Mouse (Mus musculus): Measurements from ENCODE around the gene Rbm8a2.
"Not testable (repeated sequence)": the region's sequence is repeated elsewhere in the genome, so short reads cannot be mapped to it uniquely, and the experiment has no call there.

Gene Rbm8a2

GRCm38 (mm10) chr1:175979014-175979413 is at the start of gene Rbm8a2:
Gene Rbm8a2, minus strand, starts transcription at chr1:175979114.
- DNase-seq (ENCODE audit: low read depth, low spot score): not testable (repeated sequence)

- DNase-seq (ENCODE audit: low read depth, low spot score): no peak
Measured at GRCm38 (mm10) chr1:176028397-176028796, 49.5 kb upstream of the Rbm8a2 start.

GRCm38 (mm10) chr1:176024501-176024900 is 45.6 kb upstream of the Rbm8a2 start:
- DNase-seq (ENCODE audit: low read depth, low spot score): no peak

GRCm38 (mm10) chr1:176018523-176018922 is 39.6 kb upstream of the Rbm8a2 start:
- DNase-seq (ENCODE audit: low read depth, low spot score): no peak

- no peak for DNase-seq (ENCODE audit: low read depth, low spot score)
Measured at GRCm38 (mm10) chr1:176016076-176016475, 37.2 kb upstream of the Rbm8a2 start.

- DNase-seq (ENCODE audit: low read depth, low spot score): no peak
Measured at GRCm38 (mm10) chr1:176013497-176014268, 34.8 kb upstream of the Rbm8a2 start.

- DNase-seq (ENCODE audit: low read depth, low spot score): no peak
Measured at GRCm38 (mm10) chr1:176011535-176011934, 32.6 kb upstream of the Rbm8a2 start.

GRCm38 (mm10) chr1:176011072-176011471 is 32.2 kb upstream of the Rbm8a2 start:
- DNase-seq (ENCODE audit: low read depth, low spot score): no peak

GRCm38 (mm10) chr1:176008411-176008810 is 29.5 kb upstream of the Rbm8a2 start:
- no peak for DNase-seq (ENCODE audit: low read depth, low spot score)

- DNase-seq (ENCODE audit: low read depth, low spot score): no peak
Measured at GRCm38 (mm10) chr1:176000599-176000998, 21.7 kb upstream of the Rbm8a2 start.

GRCm38 (mm10) chr1:175997076-175997651 is 18.2 kb upstream of the Rbm8a2 start:
- no peak for DNase-seq (ENCODE audit: low read depth, low spot score)

GRCm38 (mm10) chr1:175988912-175989311 is 10.0 kb upstream of the Rbm8a2 start:
- no peak for DNase-seq (ENCODE audit: low read depth, low spot score)

GRCm38 (mm10) chr1:175988448-175988847 is 9.5 kb upstream of the Rbm8a2 start:
- DNase-seq (ENCODE audit: low read depth, low spot score): no peak

- DNase-seq (ENCODE audit: low read depth, low spot score): no peak
Measured at GRCm38 (mm10) chr1:175970710-175971109, 8.2 kb downstream of the Rbm8a2 start.

- no peak for DNase-seq (ENCODE audit: low read depth, low spot score)
Measured at GRCm38 (mm10) chr1:175967004-175967745, 11.7 kb downstream of the Rbm8a2 start.

GRCm38 (mm10) chr1:175961786-175962185 is 17.1 kb downstream of the Rbm8a2 start:
- DNase-seq (ENCODE audit: low read depth, low spot score): no peak

GRCm38 (mm10) chr1:175950851-175951250 is 28.1 kb downstream of the Rbm8a2 start:
- DNase-seq (ENCODE audit: low read depth, low spot score): no peak

GRCm38 (mm10) chr1:175950421-175950820 is 28.5 kb downstream of the Rbm8a2 start:
- DNase-seq (ENCODE audit: low read depth, low spot score): no peak

GRCm38 (mm10) chr1:175946718-175947315 is 32.1 kb downstream of the Rbm8a2 start:
- DNase-seq (ENCODE audit: low read depth, low spot score): no peak

- no peak for DNase-seq (ENCODE audit: low read depth, low spot score)
Measured at GRCm38 (mm10) chr1:175943168-175943567, 35.7 kb downstream of the Rbm8a2 start.

- no peak for DNase-seq (ENCODE audit: low read depth, low spot score)
Measured at GRCm38 (mm10) chr1:175938731-175939130, 40.2 kb downstream of the Rbm8a2 start.

GRCm38 (mm10) chr1:175936282-175936737 is 42.6 kb downstream of the Rbm8a2 start:
- peak; percentile 44 for DNase-seq (ENCODE audit: low read depth, low spot score)

Measured in skeletal muscle tissue, adult 2 months (tissue).